Mouse (Mus musculus) ES-E14 (cell line): ENCODE data around the gene Dgat2. TPM values are rescaled to one million over a fixed set of nuclear protein-coding genes. Genes with fewer than 3 reads are reported as not detected.

Source experiments
- DNase-seq: peaks from one replicate; pipeline ENCODE4 v3.0.0-alpha.2; 2013; ENCODE audit warnings: low read depth, low spot score
- H3K27ac ChIP-seq: 2 replicates; pipeline ENCODE4 v1.5.1; 2012; ENCODE audit warnings: low read depth, mild to moderate bottlenecking, low read length, moderate library complexity, mixed read lengths; ENCODE audit not compliant: poor library complexity, insufficient read depth, severe bottlenecking
- H3K36me3 ChIP-seq: 2 replicates; pipeline ENCODE4 v1.6.1; 2012; ENCODE audit warnings: mild to moderate bottlenecking, low read length, moderate library complexity, mixed read lengths; ENCODE audit not compliant: control insufficient read depth, poor library complexity, insufficient read depth, severe bottlenecking
- H3K4me1 ChIP-seq, 2 experiments: fragments of 150-350 bp in 1 of 2; sonication (generic) in 1 of 2; 2 replicates each; pipeline ENCODE4 v1.6.1; 2012; ENCODE audit warnings: low read length in 2 of 2, mild to moderate bottlenecking in 1 of 2, mixed read lengths in 1 of 2; ENCODE audit not compliant: control insufficient read depth in 2 of 2, insufficient read depth in 2 of 2, poor library complexity in 1 of 2
- H3K4me3 ChIP-seq, 2 experiments: fragments of 150-350 bp in 1 of 2; sonication (generic) in 1 of 2; 2 replicates each; pipeline ENCODE4 v1.5.1; 2012; ENCODE audit warnings: low read length in 2 of 2, low read depth in 1 of 2, mild to moderate bottlenecking in 1 of 2, mixed read lengths in 1 of 2; ENCODE audit not compliant: insufficient read depth in 1 of 2, poor library complexity in 1 of 2, severe bottlenecking in 1 of 2
- H3K9ac ChIP-seq: 2 replicates; pipeline ENCODE4 v1.6.1; 2012; ENCODE audit warnings: low read depth, mild to moderate bottlenecking, low read length, mixed read lengths; ENCODE audit not compliant: poor library complexity, insufficient read depth, severe bottlenecking
- H3K9me3 ChIP-seq: fragments of 150-350 bp; sonication (generic); 2 replicates; pipeline ENCODE4 v1.6.1; 2012; ENCODE audit warnings: low read depth, mild to moderate bottlenecking, low read length; ENCODE audit not compliant: control insufficient read depth, insufficient read depth
- CHD2 ChIP-seq: IDR thresholded peaks from 2 replicates; pipeline ENCODE4 v1.6.1; 2014; ENCODE audit warnings: mild to moderate bottlenecking, low read depth, low read length, inconsistent platforms
- HCFC1 ChIP-seq: IDR thresholded peaks from 2 replicates; pipeline ENCODE4 v1.6.1; 2012; ENCODE audit warnings: low read length, inconsistent platforms, borderline replicate concordance; ENCODE audit not compliant: insufficient read depth
- MAFK ChIP-seq: IDR thresholded peaks from 2 replicates; pipeline ENCODE4 v1.6.1; 2014; ENCODE audit warnings: mild to moderate bottlenecking, low read depth, low read length, inconsistent platforms; ENCODE audit not compliant: insufficient read depth
- ZC3H11A ChIP-seq: IDR thresholded peaks from 2 replicates; pipeline ENCODE4 v1.6.1; 2012; ENCODE audit warnings: low read depth, mild to moderate bottlenecking, inconsistent platforms, low read length, borderline replicate concordance
- ZNF384 ChIP-seq: IDR thresholded peaks from 2 replicates; pipeline ENCODE4 v1.6.1; 2012; ENCODE audit warnings: low read depth, low read length, inconsistent platforms
- in situ Hi-C, 2 experiments: fragments of 600-800 bp; cut with MboI; formaldehyde crosslinking; loops; one replicate each; pipeline ENCODE4 v1.15.1; 2025; ENCODE audit warnings: low sequenced_read_pairs in 2 of 2, inconsistent platforms in 1 of 2; ENCODE audit not compliant: unreplicated experiment in 2 of 2
- total RNA-seq: library from RNA; depleted of rRNA; stranded (reverse); fragments of 300-350 nt; gene quantifications from 2 replicates; pipeline ENCODE4 v1.2.3, GENCODE M21; 2012

Gene Dgat2
- total RNA-seq, 1 experiment = 17.0 TPM

GRCm38 (mm10) chr7:99187451-99187850, 4.9 kb upstream of the Dgat2 start:
- H3K9me3 ChIP-seq = no peaks in the 10 kb centered on the region
- H3K9ac ChIP-seq = no peak overlapping the region
- TF ChIP-seq CHD2 (no peak), HCFC1 (no peak), ZNF384 (no peak), MAFK (no peak)
- H3K36me3 ChIP-seq = no peaks in the 10 kb centered on the region
- in situ Hi-C loops = no loop called here
- no peak overlapping the region for H3K4me3 ChIP-seq
- no peak for DNase-seq
- H3K4me1 ChIP-seq = no peaks in the 10 kb centered on the region
- no peak overlapping the region for H3K27ac ChIP-seq

GRCm38 (mm10) chr7:99185405-99185804, 2.9 kb upstream of the Dgat2 start:
- TF ChIP-seq ZC3H11A (no peak), HCFC1 (no peak), CHD2 (no peak)
- in situ Hi-C loops = no loop called here
- no peak for DNase-seq
- Histone ChIP-seq H3K4me1 (no peaks in the 10 kb centered on the region), H3K36me3 (no peaks in the 10 kb centered on the region), H3K4me3 (no peak overlapping the region), H3K9ac (no peak overlapping the region), H3K27ac (no peak overlapping the region), H3K9me3 (no peaks in the 10 kb centered on the region)

GRCm38 (mm10) chr7:99183751-99184150, 1.2 kb upstream of the Dgat2 start:
- in situ Hi-C loops = no loop called here
- no peak for DNase-seq
- Histone ChIP-seq H3K4me1 (no peaks in the 10 kb centered on the region), H3K9me3 (no peaks in the 10 kb centered on the region), H3K27ac (no peak overlapping the region), H3K36me3 (no peaks in the 10 kb centered on the region), H3K4me3 (no peak overlapping the region), H3K9ac (no peak overlapping the region)
- no peak for TF ChIP-seq ZNF384
- TF ChIP-seq MAFK = no peak
- no peak for TF ChIP-seq HCFC1
- TF ChIP-seq ZC3H11A = no peak
- TF ChIP-seq CHD2 = no peak

- Histone ChIP-seq H3K9me3 (no peaks in the 10 kb centered on the region), H3K4me1 (no peaks in the 10 kb centered on the region), H3K36me3 (no peaks in the 10 kb centered on the region), H3K4me3 (peak overlapping the region; percentile 55 to 62), H3K9ac (peak overlapping the region; percentile 34), H3K27ac (no peak overlapping the region)
- DNase-seq = no peak
- TF ChIP-seq ZNF384 (no peak), MAFK (no peak), CHD2 (no peak)
- in situ Hi-C loops = no loop called here
Measured at GRCm38 (mm10) chr7:99181619-99182431, 694 bp downstream of the Dgat2 start.

- H3K9me3 ChIP-seq = no peaks in the 10 kb centered on the region
- no peak overlapping the region for H3K27ac ChIP-seq
- H3K9ac ChIP-seq = no peak overlapping the region
- no peak for DNase-seq
- no peak overlapping the region for H3K4me3 ChIP-seq
- H3K36me3 ChIP-seq = no peaks in the 10 kb centered on the region
- no peaks in the 10 kb centered on the region for H3K4me1 ChIP-seq
- no peak for TF ChIP-seq ZC3H11A
- TF ChIP-seq CHD2 = no peak
- no peak for TF ChIP-seq MAFK
- TF ChIP-seq HCFC1 = no peak
- TF ChIP-seq ZNF384 = no peak
- in situ Hi-C loops = no loop called here
Measured at GRCm38 (mm10) chr7:99180162-99180561, 2.4 kb downstream of the Dgat2 start.
